Mouse (Mus musculus) adrenal gland, postnatal 10 days (tissue): Measurements from ENCODE around the gene Ptcd2. TPM values are rescaled to one million over a fixed set of nuclear protein-coding genes. Genes with fewer than 3 reads are reported as not detected.
A peak's percentile ranks its signal among the peaks of the same experiment; 100 is the strongest.

Experiments
- DNase-seq: peaks from one replicate; pipeline ENCODE4 v3.0.0; 2021; ENCODE audit warnings: mixed read lengths
- long read RNA-seq, 2 experiments: library from polyadenylated mRNA; stranded (forward); transcript quantifications; one replicate each; pipeline ENCODE4 v2.0.0; 2021
- total RNA-seq, 2 experiments: library from RNA; stranded (reverse); gene quantifications; 2 replicates each; pipeline ENCODE4 v1.2.3; 2021

Ptcd2 gene
- total RNA-seq: 10 to 100 TPM; 33.8 to 43.0 TPM
- long read RNA-seq, experiment 1, transcript Ptcd2-201 (10 exons, 1,704 nt): major isoform, 50 of 67 reads
- long read RNA-seq, experiment 1, partial matches to known transcripts: 0 of 67 reads
- long read RNA-seq, experiment 1, other reads (novel, unspliced or antisense): 17 of 67 reads
- long read RNA-seq, experiment 2, transcript Ptcd2-201 (10 exons, 1,704 nt): major isoform, 32 of 39 reads
- long read RNA-seq, experiment 2, partial matches to known transcripts: 0 of 39 reads
- long read RNA-seq, experiment 2, other reads (novel, unspliced or antisense): 7 of 39 reads

- DNase-seq: peak; percentile 99
Observed at GRCm38 (mm10) chr13:99344599-99345575, at the start of gene Ptcd2, which contains the start of gene Mrps27. Ptcd2 (minus strand) TSS chr13:99344705. Mrps27 (plus strand) TSS chr13:99344786.

- no peak for DNase-seq
Observed at GRCm38 (mm10) chr13:99393128-99393527, 48.6 kb upstream of the Ptcd2 start.

- DNase-seq: peak; percentile 84
Observed at GRCm38 (mm10) chr13:99391417-99391816, 46.9 kb upstream of the Ptcd2 start.

GRCm38 (mm10) chr13:99387901-99388811, 43.7 kb upstream of the Ptcd2 start:
- no peak for DNase-seq

DNA sequence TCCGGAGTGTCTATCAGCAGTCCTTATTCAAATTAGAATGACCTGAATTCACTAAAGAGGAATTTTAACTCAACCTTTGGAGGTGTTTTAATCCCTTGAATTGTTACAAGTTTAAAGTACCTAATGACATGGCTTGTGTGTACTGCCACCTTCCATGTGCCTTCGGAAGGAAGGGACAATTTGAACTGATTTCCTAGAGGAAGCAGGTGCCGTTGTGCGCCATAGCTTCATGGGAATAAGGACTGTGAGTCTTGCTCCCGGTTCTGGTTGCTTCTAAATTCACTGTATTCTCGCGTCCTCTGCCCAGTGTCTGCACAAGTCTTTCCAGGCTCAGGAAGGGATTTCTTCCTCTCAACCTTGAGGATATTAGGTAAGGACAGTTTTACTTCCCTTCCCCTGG, 41.8 kb upstream of the Ptcd2 start:
- DNase-seq: no peak

DNA sequence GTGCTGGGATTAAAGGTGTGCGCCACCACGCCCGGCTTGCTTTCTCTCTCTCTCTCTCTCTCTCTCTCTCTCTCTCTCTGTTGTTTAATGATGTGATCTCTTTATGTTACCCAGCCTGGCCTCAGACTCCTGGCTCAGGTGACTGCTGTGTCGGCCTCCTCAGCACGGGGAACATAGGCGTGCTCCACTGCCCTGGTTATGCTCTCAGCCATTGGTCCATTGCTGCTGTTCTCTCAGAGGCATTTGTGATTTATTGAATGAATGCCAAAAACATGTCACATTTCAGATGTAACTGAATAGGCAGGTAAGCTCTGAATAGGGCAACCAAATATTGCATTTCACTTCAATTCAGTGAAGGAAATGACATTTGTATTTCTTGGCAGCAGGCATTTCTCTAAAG, 41.4 kb upstream of the Ptcd2 start:
- no peak for DNase-seq

DNA sequence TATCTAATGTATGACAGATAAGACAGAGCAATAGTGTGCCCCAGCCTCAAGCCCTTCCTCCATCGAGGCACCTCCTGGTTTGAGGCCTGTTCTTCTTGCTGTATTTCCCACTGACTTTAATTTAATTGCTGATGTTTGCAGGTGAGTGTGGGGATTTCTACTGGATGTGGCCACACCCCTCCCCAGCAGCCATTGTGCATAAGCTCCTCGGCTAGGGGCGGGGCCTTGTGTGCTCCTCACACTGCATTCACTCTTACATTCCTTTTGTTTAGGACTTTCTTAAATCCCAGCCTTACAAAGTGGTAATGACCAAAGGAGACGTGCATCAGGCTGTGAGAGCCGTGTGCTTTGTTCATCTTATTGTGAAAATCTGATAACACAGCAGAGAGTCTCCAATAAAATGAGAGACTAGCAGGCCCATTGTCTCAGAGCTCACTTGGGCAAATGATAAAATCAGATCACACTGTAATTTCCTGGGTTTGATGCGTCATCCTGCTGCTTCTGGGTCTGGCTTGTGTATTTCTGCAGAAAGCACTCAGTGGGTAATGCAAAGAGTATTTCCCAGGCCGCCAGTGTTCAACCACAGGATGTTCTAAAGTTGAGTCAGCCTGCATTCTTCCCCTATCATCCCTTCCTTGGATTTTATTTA, 40.2 kb upstream of the Ptcd2 start:
- DNase-seq: no peak

GRCm38 (mm10) chr13:99382373-99382772, 37.9 kb upstream of the Ptcd2 start:
- no peak for DNase-seq

- no peak for DNase-seq
Observed at GRCm38 (mm10) chr13:99378223-99378622, 33.7 kb upstream of the Ptcd2 start.

- no peak for DNase-seq
Observed at GRCm38 (mm10) chr13:99377055-99377454, 32.5 kb upstream of the Ptcd2 start.

GRCm38 (mm10) chr13:99375550-99375949, 31.0 kb upstream of the Ptcd2 start:
- DNase-seq: peak; percentile 90

DNA sequence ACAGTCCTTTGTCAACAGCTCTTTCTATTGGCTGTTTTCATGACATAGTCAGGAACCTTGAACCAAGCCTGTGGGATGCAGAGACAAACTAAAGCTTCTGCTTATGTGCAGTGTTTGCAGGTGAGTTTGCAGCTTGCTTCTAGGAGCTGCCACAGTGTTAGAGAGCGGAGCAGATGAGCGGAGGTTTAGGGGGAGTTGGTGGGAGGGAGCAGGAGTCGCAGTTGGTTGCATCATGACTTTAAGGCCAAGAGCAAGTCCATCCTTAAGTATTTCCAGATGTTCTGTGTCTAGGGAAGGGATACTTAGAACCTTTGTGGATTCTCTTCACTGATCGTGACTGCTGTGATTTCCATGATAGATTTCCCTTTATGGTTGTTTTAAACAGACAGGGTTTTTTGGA, 29.7 kb upstream of the Ptcd2 start:
- no peak for DNase-seq

GRCm38 (mm10) chr13:99373684-99374083, 29.2 kb upstream of the Ptcd2 start:
- DNase-seq: no peak

DNA sequence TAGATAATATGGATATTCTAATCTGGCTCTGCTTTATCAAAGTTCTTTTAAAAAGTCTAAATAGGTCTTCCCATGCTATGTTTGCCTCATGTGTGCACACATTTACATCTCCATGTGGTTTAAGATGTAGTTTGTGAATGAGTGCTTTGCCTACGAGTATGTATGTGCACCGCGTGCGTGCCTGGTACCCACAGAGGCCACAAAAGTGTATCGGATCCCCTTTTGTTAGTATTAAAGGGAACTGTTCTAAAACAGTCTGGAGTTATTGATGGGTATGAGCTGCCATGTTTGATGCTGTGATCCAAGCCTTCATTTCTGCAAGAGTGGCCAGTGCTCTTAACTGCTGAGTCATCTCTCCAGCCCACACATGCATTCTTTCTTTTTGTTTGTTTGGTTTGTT, 26.8 kb upstream of the Ptcd2 start:
- no peak for DNase-seq

DNA sequence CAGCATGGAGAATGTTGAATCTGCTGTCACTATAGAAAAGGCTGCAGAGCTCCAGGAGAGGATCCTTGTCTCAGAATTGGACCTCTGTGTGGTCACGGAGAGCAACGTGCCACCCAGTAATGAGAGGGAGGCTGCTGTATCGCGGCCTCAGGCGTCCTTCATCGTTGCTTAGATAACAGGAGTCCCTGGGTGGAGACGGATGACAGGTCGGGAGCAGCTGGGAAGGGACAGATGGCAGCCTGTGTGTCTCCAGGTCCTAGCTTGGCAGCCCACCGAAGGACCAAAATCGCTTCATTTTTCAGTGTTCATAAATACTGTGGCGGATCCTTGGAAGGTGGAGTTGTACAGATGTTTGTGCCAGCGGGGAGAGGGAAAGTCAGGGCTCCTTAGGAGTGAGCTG, 24.6 kb upstream of the Ptcd2 start:
- no peak for DNase-seq

- no peak for DNase-seq
Observed at GRCm38 (mm10) chr13:99367554-99368174, 23.2 kb upstream of the Ptcd2 start.

- DNase-seq: no peak
Observed at GRCm38 (mm10) chr13:99366422-99367175, 22.1 kb upstream of the Ptcd2 start.

- DNase-seq: no peak
Observed at GRCm38 (mm10) chr13:99363866-99364265, 19.4 kb upstream of the Ptcd2 start.

GRCm38 (mm10) chr13:99358921-99359320, 14.4 kb upstream of the Ptcd2 start:
- DNase-seq: no peak
